Mouse (Mus musculus): ENCODE data around the gene Colca2. TPM values are rescaled to one million over a fixed set of nuclear protein-coding genes. Genes with fewer than 3 reads are reported as not detected.

Gene Colca2
- 4.8 TPM for polyA plus RNA-seq (2014; fragmentation: Illumina TruSeq; extraction: RNeasy Lipid Tissue Mini Kit (QIAGEN cat#74804); ENCODE audit: low read depth, low replicate concordance)

GRCm38 (mm10) chr9:51278500-51279381, at the start of gene Colca2:
Gene Colca2, minus strand, starts transcription at chr9:51278569.

Other genes with a start within 250 kb of the Colca2 start
- not detected for gene Btg4, start 217.7 kb downstream of the Colca2 start, polyA plus RNA-seq (2014; fragmentation: Illumina TruSeq; extraction: RNeasy Lipid Tissue Mini Kit (QIAGEN cat#74804); ENCODE audit: low read depth, low replicate concordance)
- 7.6 TPM for gene Layn, start 201.5 kb downstream of the Colca2 start, polyA plus RNA-seq (2014; fragmentation: Illumina TruSeq; extraction: RNeasy Lipid Tissue Mini Kit (QIAGEN cat#74804); ENCODE audit: low read depth, low replicate concordance)
- not detected for gene 4833427G06Rik, start 176.5 kb downstream of the Colca2 start, polyA plus RNA-seq (2014; fragmentation: Illumina TruSeq; extraction: RNeasy Lipid Tissue Mini Kit (QIAGEN cat#74804); ENCODE audit: low read depth, low replicate concordance)
- gene Gm32742, start 113.1 kb downstream of the Colca2 start, polyA plus RNA-seq (2014; fragmentation: Illumina TruSeq; extraction: RNeasy Lipid Tissue Mini Kit (QIAGEN cat#74804); ENCODE audit: low read depth, low replicate concordance): not detected
- 0.87 TPM for gene Pou2af1, start 64.9 kb downstream of the Colca2 start, polyA plus RNA-seq (2014; fragmentation: Illumina TruSeq; extraction: RNeasy Lipid Tissue Mini Kit (QIAGEN cat#74804); ENCODE audit: low read depth, low replicate concordance)
- not detected for gene 1810046K07Rik, start 50.3 kb upstream of the Colca2 start, polyA plus RNA-seq (2014; fragmentation: Illumina TruSeq; extraction: RNeasy Lipid Tissue Mini Kit (QIAGEN cat#74804); ENCODE audit: low read depth, low replicate concordance)

Data from adrenal gland, adult 10 weeks (tissue).